Mouse (Mus musculus) heart, postnatal 36 days (tissue): ENCODE data around the gene Slc6a9. TPM values are rescaled to one million over a fixed set of nuclear protein-coding genes. Genes with fewer than 3 reads are reported as not detected.

ENCODE experiments used
- DNase-seq, 2 experiments: peaks; one replicate each; pipeline ENCODE4 v3.0.0; 2021 to 2022
- intact Hi-C: fragments of 180-260 bp; cut with DNase I; formaldehyde crosslinking; loops from one replicate; pipeline ENCODE4 v1.15.1; 2025
- total RNA-seq, 2 experiments: library from RNA; stranded (reverse); gene quantifications; 2 replicates each; pipeline ENCODE4 v1.2.3; 2021

Gene Slc6a9
- total RNA-seq, 2 experiments from 2014 or later = 4.3 to 4.7 TPM

- intact Hi-C loops = loop anchor here (5.0 to 10.0 kb wide), 2 partner anchors 81 to 459 kb away; partner anchors contain the start of gene Ptprf
- DNase-seq = peak; percentile 83 to 92
Observed at GRCm38 (mm10) chr4:117836204-117836767, 2.0 kb downstream of the Slc6a9 start.

- DNase-seq = no peak
- intact Hi-C loops = loop anchor here (5.0 to 10.0 kb wide), 2 partner anchors 80 to 458 kb away; partner anchors contain the start of gene Ptprf
Observed at GRCm38 (mm10) chr4:117837271-117837670, 3.0 kb downstream of the Slc6a9 start.

- DNase-seq = no peak
- intact Hi-C loops = loop anchor here (5.0 to 10.0 kb wide), 2 partner anchors 78 to 455 kb away; partner anchors contain the start of gene Ptprf
Observed at GRCm38 (mm10) chr4:117839366-117839765, 5.1 kb downstream of the Slc6a9 start.

- intact Hi-C loops = no loop called here
- no peak for DNase-seq
Observed at GRCm38 (mm10) chr4:117840821-117841220, 6.5 kb downstream of the Slc6a9 start.

GRCm38 (mm10) chr4:117841566-117841965, 7.3 kb downstream of the Slc6a9 start:
- DNase-seq = no peak
- intact Hi-C loops = no loop called here

- no peak for DNase-seq
Observed at GRCm38 (mm10) chr4:117843101-117843500, 8.8 kb downstream of the Slc6a9 start.

GRCm38 (mm10) chr4:117844467-117844866, 10.2 kb downstream of the Slc6a9 start:
- intact Hi-C loops = no loop called here
- no peak for DNase-seq

More at GRCm38 (mm10) chr4:117843101-117843500, 8.8 kb downstream of the Slc6a9 start:
- intact Hi-C loops = no loop called here

GRCm38 (mm10) chr4:117845316-117845715, 11.0 kb downstream of the Slc6a9 start:
- intact Hi-C loops = no loop called here
- no peak for DNase-seq

GRCm38 (mm10) chr4:117846261-117846660, 12.0 kb downstream of the Slc6a9 start:
- no peak for DNase-seq
- intact Hi-C loops = no loop called here

- intact Hi-C loops = no loop called here
- DNase-seq = no peak
Observed at GRCm38 (mm10) chr4:117847011-117847410, 12.7 kb downstream of the Slc6a9 start.

- intact Hi-C loops = no loop called here
- no peak for DNase-seq
Observed at GRCm38 (mm10) chr4:117849063-117849462, 14.8 kb downstream of the Slc6a9 start.

- intact Hi-C loops = no loop called here
Observed at GRCm38 (mm10) chr4:117849506-117849905, 15.2 kb downstream of the Slc6a9 start.

GRCm38 (mm10) chr4:117850176-117850575, 15.9 kb downstream of the Slc6a9 start:
- intact Hi-C loops = no loop called here
- DNase-seq = peak in 1 of 2 experiments; percentile 6

More at GRCm38 (mm10) chr4:117849506-117849905, 15.2 kb downstream of the Slc6a9 start:
- DNase-seq = no peak

GRCm38 (mm10) chr4:117850871-117851270, 16.6 kb downstream of the Slc6a9 start:
- peak; percentile 44 to 45 for DNase-seq
- intact Hi-C loops = no loop called here

GRCm38 (mm10) chr4:117852152-117852868, 18.0 kb downstream of the Slc6a9 start:
- no peak for DNase-seq
- intact Hi-C loops = no loop called here

- intact Hi-C loops = no loop called here
- DNase-seq = no peak
Observed at GRCm38 (mm10) chr4:117855146-117855545, 20.8 kb downstream of the Slc6a9 start.

- intact Hi-C loops = loop anchor here (2.0 kb wide), 1 partner anchor 30 kb away; no protein-coding TSS in a partner anchor
- DNase-seq = peak; percentile 61 to 64
Observed at GRCm38 (mm10) chr4:117858794-117859193, 24.5 kb downstream of the Slc6a9 start.

- DNase-seq = no peak
- intact Hi-C loops = loop anchor here (10.0 kb wide), 1 partner anchor 156 kb away; no protein-coding TSS in a partner anchor
Observed at GRCm38 (mm10) chr4:117860570-117860969, 26.3 kb downstream of the Slc6a9 start.

GRCm38 (mm10) chr4:117862823-117863222, 28.5 kb downstream of the Slc6a9 start:
- DNase-seq = no peak
- intact Hi-C loops = loop anchor here (10.0 kb wide), 1 partner anchor 158 kb away; no protein-coding TSS in a partner anchor

- intact Hi-C loops = loop anchor here (10.0 kb wide), 1 partner anchor 161 kb away; no protein-coding TSS in a partner anchor
- peak; percentile 58 to 65 for DNase-seq
Observed at GRCm38 (mm10) chr4:117866083-117866482, 31.8 kb downstream of the Slc6a9 start.

- intact Hi-C loops = loop anchor here (10.0 kb wide), 1 partner anchor 162 kb away; no protein-coding TSS in a partner anchor
Observed at GRCm38 (mm10) chr4:117867000-117867399, 32.7 kb downstream of the Slc6a9 start.

More at GRCm38 (mm10) chr4:117867000-117867399, 32.7 kb downstream of the Slc6a9 start:
- DNase-seq = no peak
